Mouse (Mus musculus) G1E (cell line): ENCODE data around the gene Lrch1. TPM values are rescaled to one million over a fixed set of nuclear protein-coding genes. Genes with fewer than 3 reads are reported as not detected.

Experiments
- ATAC-seq: 2 replicates; pipeline ENCODE4 v1.8.0; 2016; ENCODE audit warnings: mild to moderate bottlenecking; ENCODE audit not compliant: insufficient number of reproducible peaks, poor library complexity, low FRiP score, severe bottlenecking; ENCODE audit errors: extremely low read depth
- DNase-seq: peaks from one replicate; pipeline ENCODE4 v3.0.0; 2012; ENCODE audit warnings: low spot score
- H3K27me3 ChIP-seq: 2 replicates; pipeline ENCODE4 v1.6.1; 2012; ENCODE audit warnings: mild to moderate bottlenecking, low read length, inconsistent platforms; ENCODE audit not compliant: insufficient read depth
- H3K36me3 ChIP-seq: replicated peaks from 2 replicates; pipeline ENCODE3; 2012; ENCODE audit warnings: mild to moderate bottlenecking, inconsistent platforms
- H3K4me1 ChIP-seq: 2 replicates; pipeline ENCODE4 v1.6.1; 2012; ENCODE audit warnings: low read depth, low read length, inconsistent platforms, mixed read lengths; ENCODE audit not compliant: insufficient read depth
- H3K4me3 ChIP-seq: 2 replicates; pipeline ENCODE4 v1.5.1; 2012; ENCODE audit warnings: low read depth, mild to moderate bottlenecking, inconsistent platforms, low read length, moderate library complexity, mixed read lengths
- H3K9me3 ChIP-seq: replicated peaks from 2 replicates; pipeline ENCODE4 v1.6.1; 2012; ENCODE audit warnings: inconsistent platforms
- CTCF ChIP-seq: IDR thresholded peaks from 2 replicates; pipeline ENCODE4 v1.5.1; 2012; ENCODE audit warnings: low read depth, low read length, inconsistent platforms, mixed read lengths
- GATA1 ChIP-seq: IDR thresholded peaks from 2 replicates; pipeline ENCODE4 v1.6.1; 2012; ENCODE audit warnings: borderline replicate concordance, low read length, inconsistent platforms, mixed read lengths
- GATA2 ChIP-seq: IDR thresholded peaks from 2 replicates; pipeline ENCODE4 v1.6.1; 2012; ENCODE audit warnings: low read depth, low read length, inconsistent platforms, borderline replicate concordance
- POLR2AphosphoS5 ChIP-seq: IDR thresholded peaks from 2 replicates; pipeline ENCODE4 v1.6.1; 2012; ENCODE audit warnings: low read depth, low read length, inconsistent platforms; ENCODE audit not compliant: insufficient replicate concordance
- TAL1 ChIP-seq: conservative IDR thresholded peaks from 2 replicates; pipeline ENCODE4 v1.6.1; 2012; ENCODE audit warnings: low read depth, low read length, inconsistent platforms, mixed read lengths
- polyA plus RNA-seq: library from polyadenylated mRNA; stranded (reverse); fragments of >175 nt; gene quantifications from 2 replicates; pipeline ENCODE4 v1.2.3, GENCODE M21; 2012
- total RNA-seq, 2 experiments: library from RNA; stranded (forward) in 1 of 2; stranded (reverse) in 1 of 2; fragments of 200-1000 nt in 1 of 2; fragments of >200 nt in 1 of 2; fragmentation: Nextera tagmentation in 1 of 2; gene quantifications; 2 replicates each; pipeline ENCODE4 v1.2.3; 2014 to 2017

The Lrch1 gene
- total and polyA plus RNA-seq, 3 experiments, result 0.16 TPM; not detected in 2

- Histone ChIP-seq H3K4me1 (no peaks in the 10 kb centered on the region), H3K9me3 (no peaks in the 10 kb centered on the region), H3K4me3 (no peak overlapping the region), H3K36me3 (no peaks in the 10 kb centered on the region), H3K27me3 (no peaks in the 10 kb centered on the region)
- DNase-seq (no peak), ATAC-seq (no peak)
- no peak for TF ChIP-seq CTCF
- TF ChIP-seq GATA1, result no peak
- TF ChIP-seq GATA2, result no peak
- no peak for TF ChIP-seq POLR2AphosphoS5
- no peak for TF ChIP-seq TAL1
These were observed 28.5 kb downstream of the Lrch1 start for GRCm38 (mm10) chr14:74919132-74919531.

- TF ChIP-seq GATA1 (no peak), TAL1 (no peak), GATA2 (no peak), POLR2AphosphoS5 (no peak), CTCF (no peak)
- H3K4me3 ChIP-seq, result no peak overlapping the region
- H3K4me1 ChIP-seq, result no peaks in the 10 kb centered on the region
- H3K36me3 ChIP-seq, result no peaks in the 10 kb centered on the region
- ATAC-seq, result no peak
- no peaks in the 10 kb centered on the region for H3K9me3 ChIP-seq
- no peaks in the 10 kb centered on the region for H3K27me3 ChIP-seq
- no peak for DNase-seq
These were observed 29.1 kb downstream of the Lrch1 start for GRCm38 (mm10) chr14:74918521-74919103.

GRCm38 (mm10) chr14:74917504-74918124, 30.1 kb downstream of the Lrch1 start:
- TF ChIP-seq POLR2AphosphoS5 (no peak), GATA2 (no peak), TAL1 (no peak), GATA1 (no peak), CTCF (no peak)
- H3K9me3 ChIP-seq, result no peaks in the 10 kb centered on the region
- H3K4me3 ChIP-seq, result no peak overlapping the region
- DNase-seq (no peak), ATAC-seq (no peak)
- no peaks in the 10 kb centered on the region for H3K4me1 ChIP-seq
- no peaks in the 10 kb centered on the region for H3K27me3 ChIP-seq
- no peaks in the 10 kb centered on the region for H3K36me3 ChIP-seq

- no peak for DNase-seq
- H3K4me1 ChIP-seq, result no peaks in the 10 kb centered on the region
- no peaks in the 10 kb centered on the region for H3K27me3 ChIP-seq
These were observed 31.0 kb downstream of the Lrch1 start for GRCm38 (mm10) chr14:74916691-74917090.

GRCm38 (mm10) chr14:74916075-74916474, 31.6 kb downstream of the Lrch1 start:
- Histone ChIP-seq H3K4me3 (no peak overlapping the region), H3K4me1 (no peaks in the 10 kb centered on the region), H3K27me3 (no peaks in the 10 kb centered on the region), H3K36me3 (no peaks in the 10 kb centered on the region), H3K9me3 (no peaks in the 10 kb centered on the region)
- ATAC-seq (no peak), DNase-seq (no peak)
- TF ChIP-seq POLR2AphosphoS5 (no peak), GATA1 (no peak), CTCF (no peak), GATA2 (no peak), TAL1 (no peak)

More at GRCm38 (mm10) chr14:74916691-74917090, 31.0 kb downstream of the Lrch1 start:
- TF ChIP-seq GATA2 (no peak), TAL1 (no peak), POLR2AphosphoS5 (no peak)
- Histone ChIP-seq H3K9me3 (no peaks in the 10 kb centered on the region), H3K36me3 (no peaks in the 10 kb centered on the region), H3K4me3 (no peak overlapping the region)
- no peak for ATAC-seq

GRCm38 (mm10) chr14:74915658-74916057, 32.0 kb downstream of the Lrch1 start:
- H3K36me3 ChIP-seq, result no peaks in the 10 kb centered on the region
- H3K27me3 ChIP-seq, result no peaks in the 10 kb centered on the region
- H3K4me3 ChIP-seq, result no peak overlapping the region
- ATAC-seq, result no peak
- H3K4me1 ChIP-seq, result no peaks in the 10 kb centered on the region
- TF ChIP-seq TAL1 (no peak), GATA1 (no peak), POLR2AphosphoS5 (no peak), CTCF (no peak), GATA2 (no peak)
- DNase-seq, result no peak
- H3K9me3 ChIP-seq, result no peaks in the 10 kb centered on the region

- Histone ChIP-seq H3K9me3 (no peaks in the 10 kb centered on the region), H3K4me3 (no peak overlapping the region), H3K36me3 (no peaks in the 10 kb centered on the region), H3K4me1 (no peaks in the 10 kb centered on the region), H3K27me3 (no peaks in the 10 kb centered on the region)
- no peak for DNase-seq
- no peak for ATAC-seq
- no peak for TF ChIP-seq POLR2AphosphoS5
- no peak for TF ChIP-seq GATA2
- no peak for TF ChIP-seq GATA1
- TF ChIP-seq TAL1, result no peak
- TF ChIP-seq CTCF, result no peak
These were observed 32.7 kb downstream of the Lrch1 start for GRCm38 (mm10) chr14:74915025-74915424.
